ENCODE assay signal across 9 mouse cellular contexts in the genomic region with DNA sequence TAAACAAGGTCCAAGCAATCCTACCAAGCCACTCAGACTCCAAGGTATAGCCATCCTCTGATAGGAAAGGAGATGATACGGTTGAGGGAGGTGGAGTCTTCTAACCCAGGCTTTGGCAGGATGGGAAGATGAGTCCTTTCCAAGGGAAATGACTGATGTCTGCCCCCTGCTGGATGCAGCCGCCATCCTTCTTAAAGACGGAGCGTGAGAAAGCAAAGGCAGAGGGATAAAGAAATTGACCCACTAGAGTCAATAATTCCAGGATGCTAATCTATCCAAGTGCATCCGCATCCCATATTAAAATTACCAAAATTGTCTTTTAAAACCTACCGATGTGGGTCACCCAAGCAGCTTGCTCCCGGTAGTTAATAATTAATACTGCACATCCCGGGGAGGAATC.
DNase-seq lines count a peak whose midpoint lies in the region; ATAC-seq lines count a peak whose summit lies in the region.
"Had no signal": no experiment of that assay in that cellular context is flagged by ENCODE, and none has a peak within 500 bp of the region (broad histone marks: within the 10 kb centered on the region; RNA-seq: fewer than 3 reads in every experiment).

No protein-coding gene starts in this region.

- 0 out of 2 replicates have a peak overlapping the region, but pooled peaks have one; percentile 16 for H3K27ac ChIP-seq in forebrain, embryonic 10.5 days
- no peak overlapping the region for H3K27ac ChIP-seq in midbrain, embryonic 11.5 days (ENCODE audit: low read depth, low read length)
- H3K27ac ChIP-seq: heart, embryonic 13.5 days had no signal

- no peak for ATAC-seq in midbrain, embryonic 11.5 days (ENCODE audit: low FRiP score)

- H3K9ac ChIP-seq in midbrain, embryonic 11.5 days (ENCODE audit: low read length): no peak overlapping the region
- H3K9ac ChIP-seq: heart, embryonic 13.5 days had no signal

- peak; percentile 60 for DNase-seq in gastrocnemius, postnatal 10 days
- no peak for DNase-seq in gastrocnemius, postnatal 36 days
- peak; percentile 26 for DNase-seq in WW6 (ENCODE audit: low read depth, low spot score)
- DNase-seq in forebrain, embryonic 10.5 days (ENCODE audit: extremely low spot score, low spot score): peak; percentile 23
- DNase-seq in layer of hippocampus, postnatal 10 days (ENCODE audit: low spot score in 2 of 2): peak; percentile 70 to 82
- peak; percentile 92 for DNase-seq in midbrain, embryonic 11.5 days (ENCODE audit: low spot score, missing footprints)
- DNase-seq in thymus, postnatal 4 days: peak; percentile 49
- no peak for DNase-seq in natural killer cell, adult 2 months (ENCODE audit: low spot score in 2 of 2)

- WGBS in forebrain, embryonic 10.5 days: 77% methylated on average over 8 of the region's 8 CpGs
- WGBS in midbrain, embryonic 11.5 days: 68% methylated on average over 8 of the region's 8 CpGs

- H3K4me1 ChIP-seq in forebrain, embryonic 10.5 days: peaks cover 58% of the 10 kb centered on the region
- H3K4me1 ChIP-seq in midbrain, embryonic 11.5 days (ENCODE audit: control insufficient read depth, insufficient read depth, low read length): peaks cover 23% of the 10 kb centered on the region
- H3K4me1 ChIP-seq: heart, embryonic 13.5 days had no signal

- H3K9me3 ChIP-seq in forebrain, embryonic 10.5 days: no peaks in the 10 kb centered on the region
- no peaks in the 10 kb centered on the region for H3K9me3 ChIP-seq in midbrain, embryonic 11.5 days (ENCODE audit: control insufficient read depth, low read length)
- H3K9me3 ChIP-seq: heart, embryonic 13.5 days had no signal

- H3K27me3 ChIP-seq in forebrain, embryonic 10.5 days (ENCODE audit: poor library complexity, severe bottlenecking): peaks cover 10% of the 10 kb centered on the region; the same call in 1 of the 2 replicates
- H3K27me3 ChIP-seq in midbrain, embryonic 11.5 days (ENCODE audit: control insufficient read depth, insufficient read depth, low read length): no peaks in the 10 kb centered on the region
- H3K27me3 ChIP-seq: heart, embryonic 13.5 days had no signal

- H3K4me3 ChIP-seq in forebrain, embryonic 10.5 days: no peak overlapping the region
- no peak overlapping the region for H3K4me3 ChIP-seq in midbrain, embryonic 11.5 days (ENCODE audit: low read depth, low read length)
- H3K4me3 ChIP-seq: heart, embryonic 13.5 days had no signal

- no peak overlapping the region for H3K4me2 ChIP-seq in midbrain, embryonic 11.5 days
- H3K4me2 ChIP-seq: heart, embryonic 13.5 days had no signal

- intact Hi-C loops in gastrocnemius, postnatal 36 days (cut with DNase I): no loop called here

- H3K36me3 ChIP-seq in forebrain, embryonic 10.5 days (replicated peaks): no peaks in the 10 kb centered on the region
- H3K36me3 ChIP-seq in midbrain, embryonic 11.5 days (ENCODE audit: control insufficient read depth, insufficient read depth, low read length): no peaks in the 10 kb centered on the region
- H3K36me3 ChIP-seq: heart, embryonic 13.5 days had no signal

Comparison
In these comparisons a context has a peak if more than half of its experiments do, and no peak if none do; other contexts are left out.
1. DNase-seq: peak in gastrocnemius, postnatal 10 days (single experiment), WW6 (single experiment), forebrain, embryonic 10.5 days (single experiment), layer of hippocampus, postnatal 10 days (2 of 2), midbrain, embryonic 11.5 days (single experiment) and thymus, postnatal 4 days (single experiment); none in gastrocnemius, postnatal 36 days (0 of 2) and natural killer cell, adult 2 months (0 of 2).